Mouse (Mus musculus) Muller cell, postnatal 12 days (primary cell): ENCODE results near the gene Csf3.
"Not testable (repeated sequence)": the region's sequence is repeated elsewhere in the genome, so short reads cannot be mapped to it uniquely, and the experiment has no call there.

Source experiments
- DNase-seq: peaks from one replicate; pipeline ENCODE4 v3.0.0-alpha.2; 2015; ENCODE audit errors: inconsistent ontology term

The Csf3 gene

DNA sequence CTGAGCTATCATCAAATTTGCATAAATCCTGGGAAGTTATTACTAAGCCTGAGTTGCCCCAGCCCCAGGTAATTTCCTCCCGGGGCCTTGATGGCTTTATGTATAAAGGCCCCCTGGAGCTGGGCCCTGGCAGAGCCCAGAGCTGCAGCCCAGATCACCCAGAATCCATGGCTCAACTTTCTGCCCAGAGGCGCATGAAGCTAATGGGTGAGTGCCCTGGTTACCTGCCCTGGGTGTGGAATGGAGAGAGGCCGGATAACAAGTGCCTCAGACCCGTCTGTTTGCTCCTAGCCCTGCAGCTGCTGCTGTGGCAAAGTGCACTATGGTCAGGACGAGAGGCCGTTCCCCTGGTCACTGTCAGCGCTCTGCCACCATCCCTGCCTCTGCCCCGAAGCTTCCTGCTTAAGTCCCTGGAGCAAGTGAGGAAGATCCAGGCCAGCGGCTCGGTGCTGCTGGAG is at the start of gene Csf3:
Gene Csf3 (plus strand): TSS at position 51 of the 458 bp plus-strand sequence.
- no peak for DNase-seq

DNA sequence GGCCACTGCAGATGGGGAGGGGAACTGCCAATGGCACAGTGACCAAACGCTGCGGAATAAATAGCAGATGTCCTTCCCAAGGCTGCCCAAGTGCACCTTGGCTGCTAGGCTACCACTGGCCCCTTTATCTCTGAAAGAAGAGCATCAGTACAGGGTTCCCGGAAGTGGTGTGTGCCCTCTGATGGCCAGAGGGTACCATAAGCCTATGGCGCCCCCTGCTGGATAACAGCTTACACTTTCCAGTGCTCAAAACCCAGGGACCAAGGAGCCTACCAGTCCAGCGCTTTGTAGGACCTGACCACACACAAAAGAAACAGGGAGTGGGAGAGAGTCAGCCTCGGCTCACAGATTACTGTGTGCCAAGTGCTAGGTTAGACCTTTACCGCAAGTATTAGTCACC is 46.0 kb upstream of the Csf3 start:
- DNase-seq = peak; percentile 8

DNA sequence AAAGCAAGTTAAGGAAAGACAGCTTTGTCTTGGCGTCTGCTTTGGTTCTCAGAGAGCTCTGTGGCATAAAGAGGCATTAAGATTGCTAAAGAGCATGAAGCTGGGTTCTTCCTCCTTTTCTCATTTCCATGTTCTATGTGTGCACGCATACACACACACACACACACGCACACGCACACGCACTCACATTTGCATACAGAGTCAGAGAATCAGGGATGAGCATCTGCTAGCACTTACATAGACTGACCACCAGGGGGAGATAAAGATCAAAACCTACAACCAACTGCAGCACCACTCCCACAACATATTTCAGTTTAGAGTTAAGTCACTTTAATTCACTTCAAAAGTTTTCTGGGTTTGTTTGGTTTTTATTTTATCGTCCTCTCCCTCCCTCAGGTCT is 40.5 kb upstream of the Csf3 start:
- DNase-seq = peak; percentile 39

DNA sequence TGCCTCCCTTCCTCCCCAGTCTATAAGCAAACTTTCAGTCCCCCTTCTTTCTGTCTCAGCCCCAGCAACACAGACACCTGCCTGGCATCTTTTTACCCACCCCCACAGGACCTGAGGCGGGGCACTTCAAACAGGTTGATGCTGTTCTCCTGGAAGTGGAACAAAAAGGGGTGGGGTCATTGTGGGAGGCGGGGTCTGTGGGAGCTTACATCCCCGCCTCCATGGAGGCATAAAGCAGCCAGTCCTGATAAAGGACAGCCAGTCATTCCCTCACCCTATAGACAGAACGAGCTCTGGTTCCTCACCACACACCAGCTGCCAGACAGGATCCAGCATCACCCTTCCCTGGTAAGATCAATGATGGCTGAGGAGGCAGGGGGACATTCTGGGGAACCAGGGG is 37.0 kb upstream of the Csf3 start, which contains the start of gene Gsdma:
Gene Gsdma (plus strand): TSS at position 261 of the 400 bp plus-strand sequence.
- no peak for DNase-seq

DNA sequence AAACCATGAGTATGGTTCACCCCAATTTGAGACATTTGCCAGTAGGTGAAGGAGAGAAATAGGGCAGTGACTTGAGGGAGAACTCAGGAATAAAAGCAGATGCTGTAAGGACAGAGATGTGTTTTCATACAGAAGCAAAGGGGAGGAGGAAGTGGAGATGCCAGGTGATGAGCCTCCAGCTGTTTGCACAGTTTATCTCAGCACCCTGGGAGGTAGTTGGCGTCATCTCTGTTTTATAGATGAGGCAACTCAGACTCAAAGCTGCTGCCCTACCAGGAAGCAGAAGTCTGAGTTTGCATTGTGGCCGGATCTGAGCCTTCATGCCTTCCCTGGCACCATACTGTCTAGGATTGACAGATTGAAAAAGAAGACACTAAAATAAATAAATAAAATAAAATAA is 32.1 kb upstream of the Csf3 start:
- no peak for DNase-seq

DNA sequence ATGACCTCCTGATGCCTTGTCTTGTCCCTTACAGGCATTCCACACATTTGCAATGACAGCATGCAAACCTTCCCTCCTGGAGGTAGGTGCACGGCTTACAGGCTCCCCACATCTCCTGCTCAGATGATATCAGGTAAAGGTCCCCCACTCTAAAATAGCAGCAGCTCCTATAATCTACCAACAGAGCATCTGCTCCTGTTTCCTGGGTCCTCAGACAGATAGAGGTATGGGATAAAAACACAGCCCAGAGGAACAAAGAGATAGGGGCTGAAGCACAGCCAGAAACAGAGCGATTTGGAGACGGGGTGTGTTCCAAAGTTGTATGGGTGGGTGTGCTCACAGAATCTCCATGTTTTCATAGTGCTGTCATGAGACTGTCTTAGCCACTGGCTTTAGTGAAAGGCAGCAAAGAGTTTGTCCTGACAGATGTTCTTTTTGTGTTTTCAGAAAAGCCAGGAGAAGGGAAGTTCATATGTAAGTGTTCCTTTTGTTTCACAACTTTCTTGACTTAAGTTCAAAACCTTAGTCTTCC is 29.7 kb upstream of the Csf3 start:
- DNase-seq = no peak

DNA sequence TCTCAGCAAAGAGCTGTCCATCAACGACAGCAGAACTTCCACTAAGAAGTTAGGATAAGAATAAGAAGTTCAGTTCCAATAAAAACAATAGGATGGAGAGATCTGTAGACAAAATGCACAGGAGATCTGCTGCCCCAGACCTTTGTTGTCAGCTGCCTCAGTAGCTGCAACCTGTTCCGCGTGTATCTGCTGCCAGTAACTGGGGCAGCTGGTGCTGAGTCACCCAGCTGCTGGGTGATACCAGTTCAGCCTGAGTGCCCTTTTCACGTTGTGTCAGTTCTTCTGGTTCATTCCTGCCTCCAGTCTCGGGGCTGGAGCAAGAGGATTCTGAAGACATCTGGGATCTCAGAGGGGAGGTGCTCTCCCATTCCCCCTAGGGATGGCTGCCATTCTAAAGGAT is 29.2 kb upstream of the Csf3 start:
- peak; percentile 14 for DNase-seq

DNA sequence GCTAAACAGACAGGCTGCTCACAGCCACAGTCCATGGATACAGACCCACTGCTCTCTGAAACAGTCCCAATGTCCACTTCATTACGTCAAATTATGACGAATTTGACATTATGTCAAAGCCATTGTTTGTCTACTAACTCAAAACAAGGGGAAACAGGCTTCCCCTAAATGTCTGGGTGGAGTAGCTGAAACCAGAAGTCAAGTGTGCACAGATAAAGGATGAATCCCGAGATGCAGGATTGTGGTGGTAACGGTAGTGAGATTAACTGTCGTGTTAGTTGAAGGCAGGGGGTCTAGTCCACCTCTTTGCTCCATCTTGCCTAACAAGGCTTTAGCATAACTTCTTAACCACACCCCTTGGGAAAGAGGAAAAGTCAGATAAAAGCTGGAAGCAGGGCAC is 28.6 kb upstream of the Csf3 start:
- no peak for DNase-seq

DNA sequence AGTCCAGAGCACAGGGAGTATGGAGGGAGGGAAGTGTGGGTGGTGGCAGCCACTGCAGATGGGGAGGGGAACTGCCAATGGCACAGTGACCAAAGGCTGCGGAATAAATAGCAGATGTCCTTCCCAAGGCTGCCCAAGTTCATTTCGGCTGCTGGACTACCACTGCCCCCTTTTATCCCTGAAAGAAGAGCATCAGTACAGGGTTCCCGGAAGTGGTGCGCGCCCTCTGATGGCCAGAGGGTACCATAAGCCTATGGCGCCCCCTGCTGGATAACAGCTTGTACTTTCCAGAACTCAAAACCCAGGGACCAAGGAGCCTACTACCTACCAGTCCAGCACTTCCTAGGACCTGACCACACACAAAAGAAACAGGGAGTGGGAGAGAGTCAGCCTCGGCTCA is 27.9 kb upstream of the Csf3 start:
- DNase-seq = peak; percentile 56

DNA sequence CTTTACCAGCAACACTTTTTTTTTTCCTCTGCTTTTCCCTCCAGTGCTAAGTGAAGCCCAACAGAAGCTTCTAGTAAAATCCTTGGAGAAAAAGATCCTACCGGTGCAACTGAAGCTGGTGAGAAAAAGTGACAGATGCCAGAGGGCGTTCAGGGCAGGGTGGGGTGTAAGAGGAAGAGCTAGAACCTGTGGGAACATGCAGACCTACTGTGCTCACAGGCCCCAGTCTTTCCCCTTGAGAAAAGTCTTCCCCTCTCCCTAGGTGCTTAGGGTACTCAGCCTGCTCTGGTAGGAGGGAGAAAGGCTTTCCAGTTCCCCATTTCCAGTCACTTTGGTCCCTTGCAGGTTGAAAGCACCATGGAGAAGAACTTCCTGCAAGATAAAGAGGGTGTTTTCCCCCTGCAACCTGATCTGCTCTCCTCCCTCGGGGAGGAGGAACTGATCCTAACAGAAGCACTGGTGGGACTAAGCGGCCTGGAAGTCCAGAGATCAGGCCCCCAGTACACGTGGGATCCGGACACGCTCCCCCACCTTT is 25.2 kb upstream of the Csf3 start:
- DNase-seq = no peak

DNA sequence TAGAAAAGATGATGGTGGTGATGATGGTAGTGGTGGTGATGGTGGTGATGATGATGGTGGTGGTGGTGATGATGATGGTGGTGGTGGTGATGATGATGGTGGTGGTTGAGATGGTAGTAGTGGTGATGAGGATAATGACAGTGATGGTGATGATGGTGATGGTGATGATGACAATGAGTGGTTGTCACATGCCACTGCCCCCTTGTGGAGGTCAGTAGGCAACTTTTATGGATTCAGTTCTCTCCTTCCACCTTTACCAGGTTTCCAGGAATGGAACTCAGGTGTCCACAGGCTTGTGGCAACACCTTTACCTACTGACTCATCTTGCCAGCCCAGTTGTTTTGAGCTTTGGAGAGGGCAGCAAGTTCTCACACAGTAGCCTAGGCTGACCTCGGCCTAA is 21.0 kb upstream of the Csf3 start:
- no peak for DNase-seq

DNA sequence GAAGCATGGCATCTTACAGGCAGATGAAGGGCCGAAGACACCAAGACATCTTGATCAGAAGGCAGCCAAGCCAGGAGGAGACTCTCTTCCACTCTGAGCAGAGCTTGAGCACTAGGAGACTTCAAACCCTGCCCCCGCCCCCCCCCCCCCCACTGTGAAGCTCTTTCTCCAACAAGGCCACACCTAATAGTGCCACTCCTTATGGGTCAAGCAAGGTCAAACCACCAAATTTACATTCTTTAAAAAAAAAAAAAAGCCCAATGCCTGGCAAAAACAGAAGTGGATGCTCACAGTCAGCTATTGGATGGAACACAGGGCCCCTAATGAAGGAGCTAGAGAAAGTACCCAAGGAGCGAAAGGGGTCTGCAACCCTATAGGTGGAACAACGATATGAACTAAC is 20.5 kb upstream of the Csf3 start:
- DNase-seq = not testable (repeated sequence)

DNA sequence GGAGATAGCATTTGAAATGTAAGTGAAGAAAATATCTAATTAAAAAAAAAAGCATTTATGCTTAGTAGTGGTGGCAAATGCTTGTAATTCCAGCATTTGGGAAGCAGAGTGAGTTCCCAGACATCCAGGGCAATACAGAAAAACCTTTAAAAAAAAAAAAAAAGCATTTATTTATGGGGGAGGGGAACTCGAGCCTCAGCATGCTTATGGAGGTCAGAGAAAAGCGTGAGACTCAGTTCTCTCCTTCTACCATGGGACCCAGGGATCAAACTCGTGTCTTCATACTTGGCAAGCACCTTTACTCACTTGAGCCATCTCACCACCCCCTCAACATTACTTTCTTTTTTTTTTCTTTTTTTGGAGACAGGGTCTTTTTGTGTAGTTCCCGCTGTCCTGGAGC is 19.9 kb upstream of the Csf3 start:
- DNase-seq = no peak

DNA sequence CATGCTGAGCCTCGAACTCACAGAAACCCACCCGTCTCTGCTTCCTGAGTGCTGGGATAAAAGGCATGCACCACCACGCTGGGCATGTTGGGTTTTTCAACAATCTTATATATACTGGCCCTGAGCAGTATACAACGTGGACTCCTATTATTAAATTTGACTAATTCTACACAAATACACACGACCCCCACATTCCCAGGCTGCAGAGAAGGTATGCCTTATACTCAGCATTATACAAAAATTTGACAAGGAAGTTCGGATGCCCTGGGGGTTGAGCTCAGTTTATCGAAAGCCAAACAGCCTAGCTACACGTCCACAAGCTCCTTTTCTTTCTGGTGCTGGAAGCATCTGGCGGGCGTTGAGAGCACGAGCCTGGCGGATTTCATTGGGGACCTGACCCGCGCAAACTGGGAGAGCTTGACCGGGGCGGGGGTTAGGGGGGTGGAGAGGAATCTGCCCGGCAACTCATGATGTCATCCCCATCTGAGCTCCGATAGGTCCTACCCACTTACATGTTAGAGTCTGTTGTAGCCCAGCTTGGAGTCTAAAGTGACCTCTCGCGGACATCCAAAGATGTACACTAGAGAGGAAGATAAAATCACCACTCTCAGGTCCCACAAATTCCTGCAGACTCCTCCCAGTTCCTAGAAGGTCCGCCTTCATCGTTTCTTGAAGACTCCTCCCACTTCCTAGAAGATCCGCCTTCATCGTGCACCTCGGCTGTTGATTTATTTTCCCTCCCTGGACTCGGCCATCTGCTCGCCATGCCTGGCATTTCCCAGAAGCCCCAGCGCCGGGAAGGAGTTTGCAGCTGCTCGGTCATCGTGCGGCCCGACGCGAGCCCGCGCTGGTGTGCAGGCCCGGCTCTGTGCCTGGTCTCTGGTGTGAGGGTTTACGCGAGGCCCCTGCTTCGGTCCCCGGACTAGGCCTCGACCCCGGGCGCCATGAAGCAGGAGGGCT is 19.0 kb upstream of the Csf3 start, which contains the start of gene Psmd3:
Gene Psmd3 (plus strand): TSS at position 769 of the 960 bp plus-strand sequence.
- DNase-seq = peak; percentile 98

DNA sequence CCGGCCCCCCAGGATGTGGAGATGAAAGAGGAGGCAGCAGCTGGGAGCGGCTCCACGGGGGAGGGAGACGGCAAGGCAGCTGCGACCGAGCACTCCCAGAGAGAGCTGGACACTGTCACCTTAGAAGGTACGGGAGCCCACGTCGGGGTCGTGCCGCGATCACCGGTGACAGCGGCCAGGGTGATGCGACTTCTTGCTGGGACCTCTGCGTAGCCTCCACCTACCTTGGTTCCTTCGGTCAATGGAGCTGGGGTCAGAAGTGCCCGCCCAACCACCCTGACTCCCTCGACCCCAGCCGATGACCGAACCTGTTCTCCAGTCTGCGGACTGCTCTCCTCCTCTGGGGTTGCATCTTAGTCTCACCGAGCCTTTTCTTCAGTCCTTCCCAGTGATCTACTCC is 18.3 kb upstream of the Csf3 start:
- DNase-seq = no peak

DNA sequence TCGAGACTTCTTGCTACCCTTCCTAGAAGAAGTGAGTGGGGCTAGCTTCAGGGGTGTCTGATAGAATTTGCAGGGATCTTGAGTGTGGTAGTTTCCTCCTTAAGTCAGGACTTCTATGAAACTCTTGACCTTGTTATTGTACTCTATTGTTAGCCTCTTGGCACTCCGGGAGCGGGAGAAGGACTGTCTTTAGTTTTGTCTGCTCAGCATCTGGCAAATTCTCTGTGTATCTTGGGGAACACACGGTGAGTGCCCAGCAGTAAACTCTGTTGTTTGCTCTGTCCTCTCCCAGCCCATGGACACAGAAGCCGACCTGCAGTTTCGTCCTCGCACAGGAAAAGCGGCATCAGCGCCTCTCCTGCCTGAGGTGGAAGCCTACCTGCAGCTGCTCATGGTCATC is 15.4 kb upstream of the Csf3 start:
- DNase-seq = no peak

DNA sequence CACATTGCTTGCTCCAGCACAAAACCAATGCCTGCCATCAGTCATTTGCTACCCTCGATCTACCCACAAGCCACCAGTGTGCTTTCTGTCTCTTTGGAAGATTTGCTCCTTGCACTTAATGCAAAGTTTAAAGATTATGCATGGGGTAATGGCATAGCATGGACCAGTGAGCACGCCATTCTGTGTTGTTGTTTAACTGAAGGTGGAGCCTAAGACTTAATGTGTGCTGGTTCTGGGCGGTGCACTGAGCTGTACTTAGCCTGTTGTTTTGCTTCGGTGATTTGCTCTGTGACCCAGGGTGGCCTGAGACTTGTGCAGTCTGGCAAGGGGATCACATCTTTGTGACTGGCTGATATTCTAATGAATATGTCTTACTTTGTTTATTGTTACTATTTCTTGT is 14.1 kb upstream of the Csf3 start:
- no peak for DNase-seq

DNA sequence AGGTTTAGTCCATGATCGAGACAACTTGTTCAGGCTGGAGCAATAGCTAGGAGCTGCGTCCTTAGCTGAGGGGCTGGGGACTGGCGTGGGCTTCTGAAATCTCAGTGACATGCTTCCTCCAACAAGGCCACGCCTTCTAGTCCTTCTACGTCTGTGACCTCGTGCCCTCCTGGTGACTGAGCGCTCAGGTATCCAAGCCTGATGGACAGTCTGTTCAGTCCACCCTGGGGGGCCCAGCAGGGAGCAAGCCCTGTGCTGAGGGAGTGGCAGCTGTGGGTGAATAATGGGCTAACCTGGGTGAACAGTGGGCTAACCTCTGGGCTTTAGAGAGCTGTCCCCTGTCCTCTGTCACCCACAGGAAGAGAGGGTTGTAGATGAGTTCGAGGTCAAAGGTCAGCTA is 13.1 kb upstream of the Csf3 start:
- DNase-seq = no peak

DNA sequence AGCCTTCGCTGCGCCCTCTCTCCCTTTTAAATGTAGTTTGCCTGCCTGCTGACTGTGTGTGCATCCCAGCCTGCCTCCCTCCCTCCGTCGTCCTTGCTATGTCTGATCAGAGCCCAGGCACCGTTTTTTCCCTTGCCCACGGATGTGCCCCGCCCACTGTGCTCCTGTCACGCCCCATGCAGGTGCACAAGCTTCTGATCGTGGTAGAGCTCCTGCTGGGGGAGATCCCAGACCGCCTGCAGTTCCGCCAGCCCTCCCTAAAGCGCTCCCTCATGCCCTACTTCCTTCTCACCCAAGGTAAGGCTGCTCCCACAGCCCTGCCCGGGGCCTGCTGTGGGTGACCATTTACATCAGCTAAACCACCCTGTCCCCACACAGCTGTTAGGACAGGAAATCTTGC is 7.9 kb upstream of the Csf3 start:
- no peak for DNase-seq

DNA sequence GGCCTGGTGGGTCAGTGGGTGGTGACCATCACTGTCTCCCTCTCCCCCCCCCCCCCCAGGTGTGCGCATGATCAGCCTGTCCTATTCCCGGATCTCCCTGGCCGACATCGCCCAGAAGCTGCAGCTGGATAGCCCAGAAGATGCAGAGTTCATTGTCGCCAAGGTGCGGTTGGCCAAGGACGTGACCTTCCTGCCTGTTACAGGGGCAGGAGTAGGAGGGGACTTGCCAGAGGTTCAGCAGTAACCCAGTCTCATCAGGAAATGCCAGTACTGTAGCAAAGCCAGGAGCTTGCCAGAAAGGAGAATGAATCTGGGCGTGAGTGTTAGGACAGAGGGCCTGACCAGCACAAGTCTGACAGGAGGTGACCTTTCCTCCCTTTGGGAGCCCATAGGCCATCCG is 7.3 kb upstream of the Csf3 start:
- DNase-seq = no peak

DNA sequence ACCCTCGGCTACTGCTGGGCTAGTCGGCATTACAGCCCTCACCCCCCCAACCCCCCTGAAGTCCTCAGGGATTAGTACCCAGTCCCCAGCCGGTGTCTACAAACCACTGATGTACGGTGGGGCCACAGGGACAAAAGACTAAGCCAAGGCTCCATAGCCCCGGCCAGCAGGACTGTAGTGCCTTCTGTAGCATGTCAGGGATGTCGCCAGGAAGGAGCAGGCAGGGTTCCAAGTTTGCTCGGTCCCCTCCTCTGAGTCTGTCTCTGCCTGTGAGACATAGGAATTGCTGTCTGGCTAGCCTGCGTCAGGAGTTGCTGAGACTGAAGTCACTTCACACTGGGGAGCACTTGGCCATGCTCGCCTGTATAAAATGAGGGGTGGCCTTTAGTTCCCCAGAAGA is 6.8 kb upstream of the Csf3 start:
- no peak for DNase-seq

DNA sequence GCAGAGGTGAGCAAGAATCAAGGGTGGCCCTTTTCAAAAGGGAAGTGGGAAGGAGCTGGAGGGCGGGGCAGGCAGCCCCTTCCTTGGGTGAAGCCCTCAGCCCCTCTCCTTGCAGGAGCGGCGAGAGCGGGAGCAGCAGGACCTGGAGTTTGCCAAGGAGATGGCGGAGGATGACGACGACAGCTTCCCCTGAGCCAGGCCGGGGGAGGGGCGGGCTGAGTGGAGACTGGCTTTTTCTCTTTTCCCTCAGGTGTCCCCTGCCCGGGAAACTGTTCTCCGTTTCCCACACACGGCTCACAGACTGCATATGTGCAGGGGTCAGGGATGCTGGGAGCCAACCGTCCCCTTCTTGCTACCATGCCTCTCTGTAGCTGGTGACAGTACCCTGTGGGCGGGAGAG is 5.7 kb upstream of the Csf3 start:
- no peak for DNase-seq
